Mouse (Mus musculus) cerebellum, postnatal 14 days (tissue): Measurements from ENCODE around the gene Dpysl5.

Experiments
- DNase-seq, 2 experiments: peaks; one replicate each; pipeline ENCODE4 v3.0.0; 2021; ENCODE audit warnings: mixed read lengths in 2 of 2

Dpysl5 gene

GRCm38 (mm10) chr5:30765596-30766370, 54.4 kb downstream of the Dpysl5 start:
- no peak for DNase-seq

GRCm38 (mm10) chr5:30768082-30768481, 56.7 kb downstream of the Dpysl5 start:
- DNase-seq, result peak; percentile 23 to 26

GRCm38 (mm10) chr5:30768598-30768997, 57.2 kb downstream of the Dpysl5 start:
- DNase-seq, result peak; percentile 58 to 61

GRCm38 (mm10) chr5:30769075-30769474, 57.7 kb downstream of the Dpysl5 start:
- DNase-seq, result no peak

- DNase-seq, result peak; percentile 96 to 99
These were observed 63.4 kb downstream of the Dpysl5 start for GRCm38 (mm10) chr5:30774601-30775371.

GRCm38 (mm10) chr5:30780699-30781098, 69.3 kb downstream of the Dpysl5 start:
- peak in 1 of 2 experiments; percentile 16 for DNase-seq

- no peak for DNase-seq
These were observed 69.8 kb downstream of the Dpysl5 start for GRCm38 (mm10) chr5:30781147-30781546.

- no peak for DNase-seq
These were observed 76.0 kb downstream of the Dpysl5 start for GRCm38 (mm10) chr5:30787381-30787780.

- DNase-seq, result no peak
These were observed 78.7 kb downstream of the Dpysl5 start for GRCm38 (mm10) chr5:30790047-30790446.

GRCm38 (mm10) chr5:30796125-30796524, 84.8 kb downstream of the Dpysl5 start:
- DNase-seq, result peak; percentile 93 to 97

GRCm38 (mm10) chr5:30797482-30797881, 86.1 kb downstream of the Dpysl5 start:
- DNase-seq, result no peak

- no peak for DNase-seq
These were observed 86.6 kb downstream of the Dpysl5 start for GRCm38 (mm10) chr5:30797982-30798381.

- no peak for DNase-seq
These were observed 87.6 kb downstream of the Dpysl5 start for GRCm38 (mm10) chr5:30798965-30799364.

- DNase-seq, result no peak
These were observed 91.5 kb downstream of the Dpysl5 start for GRCm38 (mm10) chr5:30802724-30803467.

GRCm38 (mm10) chr5:30806106-30806505, 94.7 kb downstream of the Dpysl5 start:
- peak; percentile 98 for DNase-seq

- peak; percentile 96 to 97 for DNase-seq
These were observed 103.2 kb downstream of the Dpysl5 start, which contains the start of gene Mapre3 for GRCm38 (mm10) chr5:30814424-30815119. Gene Mapre3, plus strand, starts transcription at chr5:30814641.

- peak; percentile 64 for DNase-seq
These were observed 103.7 kb downstream of the Dpysl5 start for GRCm38 (mm10) chr5:30815120-30815465.

GRCm38 (mm10) chr5:30816261-30816791, 105.0 kb downstream of the Dpysl5 start:
- DNase-seq, result peak in 1 of 2 experiments; percentile 20

GRCm38 (mm10) chr5:30818758-30819309, 107.5 kb downstream of the Dpysl5 start:
- peak in 1 of 2 experiments; percentile 29 for DNase-seq

- peak in 1 of 2 experiments; percentile 23 for DNase-seq
These were observed 111.3 kb downstream of the Dpysl5 start for GRCm38 (mm10) chr5:30822689-30823088.

- peak; percentile 60 to 62 for DNase-seq
These were observed 111.7 kb downstream of the Dpysl5 start for GRCm38 (mm10) chr5:30823091-30823490.
